Mouse (Mus musculus) MEL (cell line): ENCODE data around the gene Tmem62. TPM values are rescaled to one million over a fixed set of nuclear protein-coding genes. Genes with fewer than 3 reads are reported as not detected.

Experiments
- DNase-seq: peaks from one replicate; pipeline ENCODE4 v3.0.0; 2011; ENCODE audit warnings: low read depth, low spot score
- H3K27ac ChIP-seq: 2 replicates; pipeline ENCODE4 v1.5.1; 2012; ENCODE audit warnings: low read depth, mild to moderate bottlenecking, control low read depth, low read length, moderate library complexity; ENCODE audit not compliant: control insufficient read depth
- H3K27me3 ChIP-seq, 2 experiments: fragments of 150-350 bp in 1 of 2; sonication (generic) in 1 of 2; 2 replicates each; pipeline ENCODE4 v1.6.1; 2012; ENCODE audit warnings: low read length in 2 of 2, mild to moderate bottlenecking in 2 of 2, improper control_type of control experiment in 1 of 2, moderate library complexity in 1 of 2; ENCODE audit not compliant: insufficient read depth in 2 of 2, control insufficient read depth in 1 of 2
- H3K36me3 ChIP-seq, 2 experiments: 2 replicates each; pipeline ENCODE4 v1.6.1; 2012 to 2014; ENCODE audit warnings: low read length in 2 of 2, improper control_type of control experiment in 1 of 2, inconsistent platforms in 1 of 2, mild to moderate bottlenecking in 1 of 2; ENCODE audit not compliant: insufficient read depth in 2 of 2, control insufficient read depth in 1 of 2
- H3K4me1 ChIP-seq, 2 experiments: fragments of 150-350 bp in 1 of 2; sonication (generic) in 1 of 2; 2 replicates each; pipeline ENCODE4 v1.6.1; 2012; ENCODE audit warnings: low read length in 2 of 2, improper control_type of control experiment in 1 of 2, mild to moderate bottlenecking in 1 of 2; ENCODE audit not compliant: insufficient read depth in 2 of 2, control insufficient read depth in 1 of 2
- H3K4me3 ChIP-seq, 2 experiments: fragments of 150-350 bp in 1 of 2; sonication (generic) in 1 of 2; 2 replicates each; pipeline ENCODE4 v1.5.1; 2012; ENCODE audit warnings: low read depth in 2 of 2, low read length in 2 of 2, mild to moderate bottlenecking in 2 of 2, moderate library complexity in 2 of 2, control low read depth in 1 of 2, improper control_type of control experiment in 1 of 2; ENCODE audit not compliant: control insufficient read depth in 1 of 2, insufficient read depth in 1 of 2
- H3K79me2 ChIP-seq: 2 replicates; pipeline ENCODE4 v1.6.1; 2012; ENCODE audit warnings: mild to moderate bottlenecking, low read length, moderate library complexity; ENCODE audit not compliant: control insufficient read depth, poor library complexity, insufficient read depth
- H3K9ac ChIP-seq: 2 replicates; pipeline ENCODE4 v1.6.1; 2012; ENCODE audit warnings: low read depth, mild to moderate bottlenecking, control low read depth, low read length, moderate library complexity; ENCODE audit not compliant: control insufficient read depth, poor library complexity, severe bottlenecking
- H3K9me3 ChIP-seq: fragments of 150-350 bp; sonication (generic); replicated peaks from 2 replicates; pipeline ENCODE4 v1.6.1; 2012; ENCODE audit warnings: mild to moderate bottlenecking, low read length, improper control_type of control experiment, moderate library complexity; ENCODE audit not compliant: insufficient read depth
- CTCF ChIP-seq, 3 experiments: IDR thresholded peaks in 2 of 3; conservative IDR thresholded peaks in 1 of 3; 2 replicates each; pipeline ENCODE4 v1.5.1; 2011 to 2012; ENCODE audit warnings: low read length in 3 of 3, low read depth in 2 of 3, mild to moderate bottlenecking in 2 of 3, improper control_type of control experiment in 1 of 3, inconsistent platforms in 1 of 3, mixed read lengths in 1 of 3, moderate library complexity in 1 of 3; ENCODE audit not compliant: control insufficient read depth in 1 of 3, insufficient read depth in 1 of 3, poor library complexity in 1 of 3, severe bottlenecking in 1 of 3
- E2F4 ChIP-seq: IDR thresholded peaks from 2 replicates; pipeline ENCODE4 v1.6.1; 2011; ENCODE audit warnings: low read depth, low read length, improper control_type of control experiment, borderline replicate concordance
- ELF1 ChIP-seq: IDR thresholded peaks from 2 replicates; pipeline ENCODE4 v1.6.1; 2014; ENCODE audit warnings: low read depth, mild to moderate bottlenecking, inconsistent platforms, low read length, improper control_type of control experiment, moderate library complexity
- EP300 ChIP-seq, 2 experiments: IDR thresholded peaks; 2 replicates each; pipeline ENCODE4 v1.6.1; 2011; ENCODE audit warnings: improper control_type of control experiment in 2 of 2, low read length in 2 of 2, low read depth in 1 of 2, mild to moderate bottlenecking in 1 of 2
- ETS1 ChIP-seq: IDR thresholded peaks from 2 replicates; pipeline ENCODE4 v1.6.1; 2012; ENCODE audit warnings: low read depth, mild to moderate bottlenecking, inconsistent platforms, low read length, improper control_type of control experiment, moderate library complexity
- GABPA ChIP-seq: IDR thresholded peaks from 2 replicates; pipeline ENCODE4 v1.6.1; 2012; ENCODE audit warnings: low read depth, mild to moderate bottlenecking, inconsistent platforms, low read length, improper control_type of control experiment, moderate library complexity
- GATA1 ChIP-seq: IDR thresholded peaks from 2 replicates; pipeline ENCODE4 v1.6.1; 2011; ENCODE audit warnings: low read depth, low read length, improper control_type of control experiment
- RCOR1 ChIP-seq: IDR thresholded peaks from 2 replicates; pipeline ENCODE4 v1.6.1; 2012; ENCODE audit warnings: low read depth, mild to moderate bottlenecking, inconsistent platforms, low read length, improper control_type of control experiment
- SIN3A ChIP-seq: IDR thresholded peaks from 2 replicates; pipeline ENCODE4 v1.6.1; 2012; ENCODE audit warnings: low read length, improper control_type of control experiment, inconsistent platforms
- SMC3 ChIP-seq: IDR thresholded peaks from 2 replicates; pipeline ENCODE4 v1.6.1; 2011; ENCODE audit warnings: low read depth, low read length, improper control_type of control experiment
- TAL1 ChIP-seq: IDR thresholded peaks from 2 replicates; pipeline ENCODE4 v1.6.1; 2012; ENCODE audit warnings: mild to moderate bottlenecking, inconsistent platforms, low read length, moderate library complexity, mixed read lengths
- TCF12 ChIP-seq: IDR thresholded peaks from 2 replicates; pipeline ENCODE4 v1.6.1; 2014; ENCODE audit warnings: low read depth, mild to moderate bottlenecking, inconsistent platforms, low read length, improper control_type of control experiment, moderate library complexity
- USF1 ChIP-seq: IDR thresholded peaks from 2 replicates; pipeline ENCODE4 v1.6.1; 2014; ENCODE audit warnings: low read depth, mild to moderate bottlenecking, inconsistent platforms, low read length, improper control_type of control experiment, moderate library complexity
- USF2 ChIP-seq, 2 experiments: IDR thresholded peaks; 2 replicates each; pipeline ENCODE4 v1.6.1; 2011 to 2012; ENCODE audit warnings: improper control_type of control experiment in 2 of 2, low read length in 2 of 2, borderline replicate concordance in 1 of 2, inconsistent platforms in 1 of 2, low read depth in 1 of 2, mild to moderate bottlenecking in 1 of 2; ENCODE audit not compliant: insufficient read depth in 1 of 2
- polyA plus RNA-seq, 2 experiments: library from polyadenylated mRNA; stranded (reverse) in 1 of 2; unstranded in 1 of 2; fragments of >175 nt in 1 of 2; fragments of >200 nt in 1 of 2; gene quantifications; 2 replicates each; pipeline versions ENCODE4 v1.2.1 to v1.2.4; 2012; ENCODE audit warnings: low replicate concordance in 2 of 2, low read depth in 1 of 2; ENCODE audit not compliant: insufficient read length in 2 of 2, insufficient read depth in 1 of 2, missing spikeins in 1 of 2
- total RNA-seq: library from RNA; depleted of rRNA; stranded (reverse); fragments of 300-350 nt; gene quantifications from 2 replicates; pipeline ENCODE4 v1.2.3, GENCODE M21; 2012; rRNA removed

Tmem62 gene
- total and polyA plus RNA-seq, 3 experiments, result 1.8 to 2.9 TPM; not detected in 1

GRCm38 (mm10) chr2:121054060-121054459, 77.2 kb downstream of the Tmem62 start:
- peak; percentile 66 for DNase-seq
- Histone ChIP-seq H3K4me3 (no peak overlapping the region), H3K27me3 (no peaks in the 10 kb centered on the region; a peak in 2 of 4 replicates), H3K79me2 (no peaks in the 10 kb centered on the region), H3K4me1 (peaks cover 20 to 33% of the 10 kb centered on the region in 2 experiments), H3K9me3 (no peaks in the 10 kb centered on the region), H3K27ac (peak overlapping the region; percentile 0; the same call in 1 of the 2 replicates), H3K9ac (no peak overlapping the region), H3K36me3 (peaks cover 0 to 18% of the 10 kb centered on the region in 2 experiments; a peak in 2 of 4 replicates)
- TF ChIP-seq SIN3A (peak; percentile 52; the same call in 1 of the 2 replicates), USF2 (IDR thresholded peaks at IDR 0.05; ENCODE audit: borderline replicate concordance in 1 of 2, insufficient read depth in 1 of 2, low read depth in 1 of 2, low read length in 2 of 2) (no peak), RCOR1 (peak; percentile 47), TCF12 (peak; percentile 83; the same call in 1 of the 2 replicates), ELF1 (peak; percentile 14; the same call in 1 of the 2 replicates), ETS1 (peak; percentile 62), CTCF (IDR thresholded peaks at IDR 0.05 in 2 of 3, conservative IDR thresholded peaks at IDR 0.05 in 1 of 3; ENCODE audit: control insufficient read depth in 1 of 3, insufficient read depth in 1 of 3, low read depth in 2 of 3, low read length in 3 of 3, poor library complexity in 1 of 3, severe bottlenecking in 1 of 3) (no peak), USF1 (no peak), GABPA (no peak), GATA1 (peak; percentile 89), EP300 (IDR thresholded peaks at IDR 0.05; ENCODE audit: low read depth in 1 of 2, low read length in 2 of 2) (peak; percentile 88 to 89), SMC3 (no peak)

- DNase-seq, result peak; percentile 53
- Histone ChIP-seq H3K79me2 (no peaks in the 10 kb centered on the region), H3K9me3 (no peaks in the 10 kb centered on the region), H3K4me1 (peaks cover 20 to 33% of the 10 kb centered on the region in 2 experiments)
- TF ChIP-seq EP300 (IDR thresholded peaks at IDR 0.05; ENCODE audit: low read depth in 1 of 2, low read length in 2 of 2) (peak in 1 of 2 experiments; percentile 53; a peak in 2 of 4 replicates), E2F4 (no peak), TAL1 (peak; percentile 23; the same call in 1 of the 2 replicates)
- TF ChIP-seq, all 39 proteins: peak for 2
- Histone ChIP-seq H3K27me3 (no peaks in the 10 kb centered on the region; a peak in 2 of 4 replicates), H3K4me3 (no peak overlapping the region), H3K27ac (no peak overlapping the region), H3K36me3 (peaks cover 0 to 18% of the 10 kb centered on the region in 2 experiments; a peak in 2 of 4 replicates), H3K9ac (no peak overlapping the region)
Measured at GRCm38 (mm10) chr2:121055915-121056314, 79.1 kb downstream of the Tmem62 start.

Other genes starting within 250 kb of the Tmem62 start
- 10.8 and 10.9 TPM in 2 replicates for gene Cdan1, start 126.9 kb upstream of the Tmem62 start, total RNA-seq
- gene Cdan1, start 126.9 kb upstream of the Tmem62 start, polyA plus RNA-seq, result 10 to 100 TPM in 1 of 2 experiments, not detected in 1; 27.6 TPM
- gene Ttbk2, start 126.4 kb upstream of the Tmem62 start, total RNA-seq, result 2.1 and 2.6 TPM in 2 replicates
- 1 to 10 TPM in 1 of 2 experiments, not detected in 1; 3.0 TPM for gene Ttbk2, start 126.4 kb upstream of the Tmem62 start, polyA plus RNA-seq
- 11.4 and 12.8 TPM in 2 replicates for gene Ubr1, start 6.3 kb upstream of the Tmem62 start, total RNA-seq
- gene Ubr1, start 6.3 kb upstream of the Tmem62 start, polyA plus RNA-seq, result 10 to 100 TPM in 1 of 2 experiments, not detected in 1; 27.8 TPM
- gene Ccndbp1, start 31.4 kb downstream of the Tmem62 start, total RNA-seq, result 24.6 and 25.7 TPM in 2 replicates
- gene Ccndbp1, start 31.4 kb downstream of the Tmem62 start, polyA plus RNA-seq, result 100 to 1,000 TPM in 1 of 2 experiments, 10 to 100 TPM in 1; 26.1 to 250 TPM
- 0.69 and 2.9 TPM in 2 replicates for gene Epb42, start 60.1 kb downstream of the Tmem62 start, total RNA-seq
- 1 to 10 TPM in 1 of 2 experiments, not detected in 1; 2.3 TPM for gene Epb42, start 60.1 kb downstream of the Tmem62 start, polyA plus RNA-seq
- not detected in 2 replicates for gene Tgm5, start 108.8 kb downstream of the Tmem62 start, total RNA-seq
- gene Tgm5, start 108.8 kb downstream of the Tmem62 start, polyA plus RNA-seq, result not detected
- gene Tgm7, start 132.8 kb downstream of the Tmem62 start, total RNA-seq, result not detected in 2 replicates
- gene Tgm7, start 132.8 kb downstream of the Tmem62 start, polyA plus RNA-seq, result not detected
- gene Adal, start 163.4 kb downstream of the Tmem62 start, total RNA-seq, result 9.3 and 10.8 TPM in 2 replicates
- 100 to 1,000 TPM in 1 of 2 experiments, 10 to 100 TPM in 1; 12.1 to 101 TPM for gene Adal, start 163.4 kb downstream of the Tmem62 start, polyA plus RNA-seq
- gene Lcmt2, start 163.6 kb downstream of the Tmem62 start, total RNA-seq, result 9.4 and 13.2 TPM in 2 replicates
- gene Lcmt2, start 163.6 kb downstream of the Tmem62 start, polyA plus RNA-seq, result 10 to 100 TPM in 1 of 2 experiments, not detected in 1; 12.9 TPM
- gene Tubgcp4, start 193.6 kb downstream of the Tmem62 start, total RNA-seq, result 27.9 and 31.3 TPM in 2 replicates
- 10 to 100 TPM in 1 of 2 experiments, not detected in 1; 38.9 TPM for gene Tubgcp4, start 193.6 kb downstream of the Tmem62 start, polyA plus RNA-seq
- gene Zscan29, start 194.1 kb downstream of the Tmem62 start, total RNA-seq, result 6.5 and 6.7 TPM in 2 replicates
- 100 to 1,000 TPM in 1 of 2 experiments, 10 to 100 TPM in 1; 10.2 to 199 TPM for gene Zscan29, start 194.1 kb downstream of the Tmem62 start, polyA plus RNA-seq